Mouse (Mus musculus): ENCODE results near the gene Adh1. TPM values are rescaled to one million over a fixed set of nuclear protein-coding genes. Genes with fewer than 3 reads are reported as not detected.

Gene Adh1
- polyA plus RNA-seq, 1 experiment from 2014 or later, result 86.9 TPM

- Histone ChIP-seq H3K27me3 (no peaks in the 10 kb centered on the region), H3K4me3 (replicated peaks) (no peak overlapping the region), H3K9me3 (replicated peaks) (no peaks in the 10 kb centered on the region), H3K4me2 (no peak overlapping the region), H3K36me3 (no peaks in the 10 kb centered on the region), H3K4me1 (peaks cover 6% of the 10 kb centered on the region; the same call in 1 of the 2 replicates), H3K27ac (no peak overlapping the region), H3K9ac (no peak overlapping the region)
- 0 out of 2 replicates have a peak, but pooled peaks have one; percentile 52 for ATAC-seq (replicated peaks; ENCODE audit: low FRiP score)
- 44% methylated on average over 5 of the region's 5 CpGs for WGBS
These were observed 2.6 kb downstream of the Adh1 start for GRCm38 (mm10) chr3:138263154-138263930.

DNA sequence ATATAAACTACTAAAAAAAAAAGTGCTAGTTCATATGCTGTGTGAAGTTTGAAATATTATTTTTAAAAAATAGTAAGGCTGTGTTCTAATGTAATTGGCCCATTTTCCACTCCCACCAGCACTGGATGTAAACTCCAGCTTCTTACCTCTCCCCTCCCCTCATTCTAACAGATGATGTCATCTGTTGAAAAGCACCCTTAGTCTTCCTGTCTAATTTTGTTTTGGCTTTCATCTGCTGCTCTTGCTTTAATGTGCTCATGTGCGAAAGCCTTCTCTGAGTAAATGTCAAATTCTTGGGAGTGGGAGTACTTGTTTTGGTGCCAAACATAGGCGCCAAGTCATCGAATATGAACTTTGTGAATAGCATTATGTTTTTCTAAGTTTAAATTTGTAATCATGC is 3.9 kb downstream of the Adh1 start:
- H3K27ac ChIP-seq, result no peak overlapping the region
- H3K4me3 ChIP-seq (replicated peaks), result no peak overlapping the region
- no peaks in the 10 kb centered on the region for H3K36me3 ChIP-seq
- peaks cover 6% of the 10 kb centered on the region; the same call in 1 of the 2 replicates for H3K4me1 ChIP-seq
- ATAC-seq (replicated peaks; ENCODE audit: low FRiP score), result no peak
- no peak overlapping the region for H3K4me2 ChIP-seq
- WGBS, result 49% methylated on average over 3 of the region's 3 CpGs
- no peak overlapping the region for H3K9ac ChIP-seq
- H3K27me3 ChIP-seq, result no peaks in the 10 kb centered on the region
- no peaks in the 10 kb centered on the region for H3K9me3 ChIP-seq (replicated peaks)

DNA sequence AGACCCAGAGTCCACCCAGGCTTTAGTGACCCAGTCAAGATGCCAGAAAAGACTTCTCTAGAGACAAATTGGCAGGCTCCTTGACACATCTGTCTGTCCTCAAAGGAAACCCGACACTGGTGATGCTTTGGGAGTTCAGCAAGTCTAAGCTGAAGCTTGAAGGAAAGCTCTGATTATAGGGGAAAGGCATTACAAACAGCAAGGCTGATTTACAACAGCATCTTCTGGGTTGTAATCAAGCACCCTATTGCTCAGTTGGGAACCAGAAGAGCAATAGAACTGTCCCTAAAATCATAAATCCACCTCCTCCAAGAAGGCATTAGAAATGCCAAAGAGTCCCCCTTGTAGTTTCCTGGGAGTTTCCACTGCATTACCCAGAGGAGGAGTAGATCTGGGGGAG is 9.7 kb downstream of the Adh1 start:
- WGBS, result 6% methylated on average over 1 of the region's 1 CpGs
- no peaks in the 10 kb centered on the region for H3K9me3 ChIP-seq (replicated peaks)
- H3K4me3 ChIP-seq (replicated peaks), result no peak overlapping the region
- peaks cover 16% of the 10 kb centered on the region for H3K4me1 ChIP-seq
- peak; percentile 82 for ATAC-seq (replicated peaks; ENCODE audit: low FRiP score)
- no peak overlapping the region for H3K4me2 ChIP-seq
- H3K27me3 ChIP-seq, result no peaks in the 10 kb centered on the region
- peak overlapping the region; percentile 33 for H3K27ac ChIP-seq
- H3K9ac ChIP-seq, result no peak overlapping the region
- H3K36me3 ChIP-seq, result no peaks in the 10 kb centered on the region

DNA sequence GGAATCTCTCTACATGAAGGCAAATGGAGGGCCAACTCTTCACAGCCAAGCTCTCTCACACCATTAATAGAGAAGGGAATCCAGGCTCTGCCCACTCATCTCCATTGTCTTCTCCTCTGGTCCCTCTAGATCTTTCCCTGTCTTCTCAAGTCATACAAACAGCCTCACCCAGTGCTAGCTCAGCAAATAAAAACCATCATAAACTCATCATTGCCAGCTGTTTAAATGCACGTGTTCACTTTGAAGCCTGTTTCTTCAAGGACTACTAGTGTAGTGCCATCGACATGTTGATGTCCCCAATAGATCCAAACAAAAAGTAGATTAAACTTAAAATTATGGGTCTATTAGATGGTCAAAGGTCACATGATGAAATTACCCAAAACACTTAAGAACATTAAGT is 10.5 kb downstream of the Adh1 start:
- WGBS, result 43% methylated on average over 2 of the region's 2 CpGs

GRCm38 (mm10) chr3:138273080-138273479 is 12.3 kb downstream of the Adh1 start:
- WGBS, result 72% methylated on average over 7 of the region's 7 CpGs

More for the DNA sequence above, 10.5 kb downstream of the Adh1 start:
- Histone ChIP-seq H3K36me3 (no peaks in the 10 kb centered on the region), H3K4me2 (no peak overlapping the region), H3K27me3 (no peaks in the 10 kb centered on the region), H3K9me3 (replicated peaks) (no peaks in the 10 kb centered on the region), H3K4me1 (peaks cover 16% of the 10 kb centered on the region), H3K27ac (peak overlapping the region; percentile 33; the same call in 1 of the 2 replicates), H3K9ac (no peak overlapping the region), H3K4me3 (replicated peaks) (no peak overlapping the region)
- no peak for ATAC-seq (replicated peaks; ENCODE audit: low FRiP score)

GRCm38 (mm10) chr3:138275100-138275499 is 14.3 kb downstream of the Adh1 start:
- WGBS, result 51% methylated on average over 3 of the region's 3 CpGs
- ATAC-seq (replicated peaks; ENCODE audit: low FRiP score), result no peak

More at GRCm38 (mm10) chr3:138273080-138273479, 12.3 kb downstream of the Adh1 start:
- Histone ChIP-seq H3K4me2 (no peak overlapping the region), H3K27me3 (no peaks in the 10 kb centered on the region), H3K36me3 (no peaks in the 10 kb centered on the region), H3K9ac (no peak overlapping the region), H3K9me3 (replicated peaks) (no peaks in the 10 kb centered on the region), H3K4me3 (replicated peaks) (no peak overlapping the region), H3K27ac (no peak overlapping the region), H3K4me1 (peaks cover 26% of the 10 kb centered on the region)
- ATAC-seq (replicated peaks; ENCODE audit: low FRiP score), result no peak

GRCm38 (mm10) chr3:138282556-138282955 is 21.8 kb downstream of the Adh1 start:
- Histone ChIP-seq H3K36me3 (no peaks in the 10 kb centered on the region), H3K27ac (no peak overlapping the region), H3K4me3 (replicated peaks) (no peak overlapping the region), H3K4me2 (no peak overlapping the region), H3K9me3 (replicated peaks) (no peaks in the 10 kb centered on the region), H3K27me3 (no peaks in the 10 kb centered on the region), H3K4me1 (peaks cover 2% of the 10 kb centered on the region), H3K9ac (no peak overlapping the region)
- ATAC-seq (replicated peaks; ENCODE audit: low FRiP score), result no peak
- 92% methylated on average over 9 of the region's 9 CpGs for WGBS

More at GRCm38 (mm10) chr3:138275100-138275499, 14.3 kb downstream of the Adh1 start:
- no peaks in the 10 kb centered on the region for H3K27me3 ChIP-seq
- H3K9me3 ChIP-seq (replicated peaks), result no peaks in the 10 kb centered on the region
- 0 out of 2 replicates have a peak overlapping the region, but pooled peaks have one; percentile 45 for H3K27ac ChIP-seq
- no peak overlapping the region for H3K4me3 ChIP-seq (replicated peaks)
- H3K9ac ChIP-seq, result no peak overlapping the region
- no peak overlapping the region for H3K4me2 ChIP-seq
- no peaks in the 10 kb centered on the region for H3K36me3 ChIP-seq
- H3K4me1 ChIP-seq, result peaks cover 26% of the 10 kb centered on the region

GRCm38 (mm10) chr3:138283831-138284230 is 23.0 kb downstream of the Adh1 start:
- Histone ChIP-seq H3K4me2 (no peak overlapping the region), H3K27ac (no peak overlapping the region), H3K9ac (no peak overlapping the region), H3K27me3 (no peaks in the 10 kb centered on the region), H3K4me1 (no peaks in the 10 kb centered on the region), H3K36me3 (no peaks in the 10 kb centered on the region), H3K9me3 (replicated peaks) (no peaks in the 10 kb centered on the region), H3K4me3 (replicated peaks) (no peak overlapping the region)
- WGBS, result 96% methylated on average over 1 of the region's 1 CpGs
- no peak for ATAC-seq (replicated peaks; ENCODE audit: low FRiP score)

DNA sequence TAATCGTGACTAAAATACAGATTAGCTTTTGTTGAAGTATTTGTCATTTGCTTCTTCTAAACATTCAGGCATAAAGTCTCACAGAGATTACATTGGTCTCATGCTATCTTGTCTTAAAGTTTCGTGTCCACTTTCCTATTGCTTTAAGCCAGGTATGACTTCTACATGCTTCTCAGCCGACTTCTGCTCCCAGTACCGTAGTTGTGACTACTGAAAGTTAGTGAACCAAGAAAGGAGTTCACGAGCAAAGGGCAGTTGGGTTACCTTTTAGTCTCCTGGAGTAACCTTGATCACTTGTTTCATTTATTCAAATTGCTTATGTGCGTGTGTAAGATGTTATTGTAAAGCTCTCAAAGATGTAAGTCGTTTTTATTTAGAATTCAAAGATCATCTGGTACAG is 25.2 kb downstream of the Adh1 start:
- no peak overlapping the region for H3K9ac ChIP-seq
- no peak overlapping the region for H3K4me2 ChIP-seq
- 80% methylated on average over 7 of the region's 7 CpGs for WGBS
- no peak overlapping the region for H3K27ac ChIP-seq
- no peaks in the 10 kb centered on the region for H3K36me3 ChIP-seq
- no peak overlapping the region for H3K4me3 ChIP-seq (replicated peaks)
- H3K4me1 ChIP-seq, result peaks cover 4% of the 10 kb centered on the region; the same call in 1 of the 2 replicates
- no peaks in the 10 kb centered on the region for H3K9me3 ChIP-seq (replicated peaks)
- no peaks in the 10 kb centered on the region for H3K27me3 ChIP-seq
- ATAC-seq (replicated peaks; ENCODE audit: low FRiP score), result no peak

GRCm38 (mm10) chr3:138287686-138288085 is 26.9 kb downstream of the Adh1 start:
- no peak for ATAC-seq (replicated peaks; ENCODE audit: low FRiP score)
- Histone ChIP-seq H3K9me3 (replicated peaks) (no peaks in the 10 kb centered on the region), H3K4me3 (replicated peaks) (no peak overlapping the region), H3K36me3 (no peaks in the 10 kb centered on the region), H3K4me2 (no peak overlapping the region), H3K4me1 (peaks cover 4% of the 10 kb centered on the region; the same call in 1 of the 2 replicates), H3K27me3 (no peaks in the 10 kb centered on the region), H3K27ac (no peak overlapping the region), H3K9ac (no peak overlapping the region)
- WGBS, result 89% methylated on average over 4 of the region's 4 CpGs

GRCm38 (mm10) chr3:138290672-138291071 is 29.9 kb downstream of the Adh1 start:
- 67% methylated on average over 2 of the region's 2 CpGs for WGBS
- peak; percentile 79; the same call in 1 of the 2 replicates for ATAC-seq (replicated peaks; ENCODE audit: low FRiP score)
- H3K4me1 ChIP-seq, result peaks cover 4% of the 10 kb centered on the region; the same call in 1 of the 2 replicates
- no peak overlapping the region for H3K4me2 ChIP-seq
- H3K4me3 ChIP-seq (replicated peaks), result no peak overlapping the region
- H3K27me3 ChIP-seq, result no peaks in the 10 kb centered on the region
- H3K36me3 ChIP-seq, result no peaks in the 10 kb centered on the region
- no peak overlapping the region for H3K9ac ChIP-seq
- no peak overlapping the region for H3K27ac ChIP-seq
- peaks cover 4% of the 10 kb centered on the region for H3K9me3 ChIP-seq (replicated peaks)

GRCm38 (mm10) chr3:138291529-138292117 is 30.8 kb downstream of the Adh1 start:
- no peak overlapping the region for H3K4me3 ChIP-seq (replicated peaks)
- peaks cover 4% of the 10 kb centered on the region; the same call in 1 of the 2 replicates for H3K4me1 ChIP-seq
- H3K27ac ChIP-seq, result no peak overlapping the region
- H3K9ac ChIP-seq, result no peak overlapping the region
- peaks cover 5% of the 10 kb centered on the region for H3K9me3 ChIP-seq (replicated peaks)
- H3K4me2 ChIP-seq, result no peak overlapping the region
- no peak for ATAC-seq (replicated peaks; ENCODE audit: low FRiP score)
- H3K27me3 ChIP-seq, result no peaks in the 10 kb centered on the region
- 87% methylated on average over 4 of the region's 4 CpGs for WGBS
- no peaks in the 10 kb centered on the region for H3K36me3 ChIP-seq

Measured in kidney, embryonic 15.5 days (tissue).